Mouse (Mus musculus): ENCODE results near the gene Usp46.

Gene Usp46

GRCm38 (mm10) chr5:73951649-73952000 lies 116.6 kb downstream of the Usp46 start:
- DNase-seq: no peak

GRCm38 (mm10) chr5:73950809-73951648 lies 117.2 kb downstream of the Usp46 start:
- peak; percentile 62 for DNase-seq
